Mouse (Mus musculus): Measurements from ENCODE around the gene Pkhd1. TPM values are rescaled to one million over a fixed set of nuclear protein-coding genes. Genes with fewer than 3 reads are reported as not detected.
"Not testable (repeated sequence)": the region's sequence is repeated elsewhere in the genome, so short reads cannot be mapped to it uniquely, and the experiment has no call there.

Pkhd1 gene
- polyA plus RNA-seq, 1 experiment from 2014 or later: not detected

GRCm38 (mm10) chr1:20478266-20478659, 139.6 kb downstream of the Pkhd1 start:
- Histone ChIP-seq H3K36me3 (no peaks in the 10 kb centered on the region), H3K4me3 (peak overlapping the region; percentile 62), H3K27me3 (ENCODE audit: low read depth, poor library complexity, severe bottlenecking) (peaks cover 20% of the 10 kb centered on the region), H3K27ac (replicated peaks) (peak overlapping the region; percentile 77; the same call in 1 of the 2 replicates), H3K4me1 (peaks cover 12% of the 10 kb centered on the region), H3K9me3 (replicated peaks) (no peaks in the 10 kb centered on the region)
- no peak for DNase-seq (ENCODE audit: low spot score)
- 30% methylated on average over 6 of the region's 6 CpGs for WGBS

GRCm38 (mm10) chr1:20477561-20478265, 140.2 kb downstream of the Pkhd1 start:
- 6% methylated on average over 25 of the region's 25 CpGs for WGBS
- H3K4me1 ChIP-seq: peaks cover 12% of the 10 kb centered on the region
- peak overlapping the region; percentile 77 for H3K27ac ChIP-seq (replicated peaks)
- H3K4me3 ChIP-seq: peak overlapping the region; percentile 62
- no peaks in the 10 kb centered on the region for H3K9me3 ChIP-seq (replicated peaks)
- DNase-seq (ENCODE audit: low spot score): peak; percentile 40
- peaks cover 20% of the 10 kb centered on the region for H3K27me3 ChIP-seq (ENCODE audit: low read depth, poor library complexity, severe bottlenecking)
- no peaks in the 10 kb centered on the region for H3K36me3 ChIP-seq

- 82% methylated on average over 11 of the region's 11 CpGs for WGBS
- no peaks in the 10 kb centered on the region for H3K4me1 ChIP-seq
- no peaks in the 10 kb centered on the region for H3K36me3 ChIP-seq
- no peak overlapping the region for H3K27ac ChIP-seq (replicated peaks)
- H3K4me3 ChIP-seq: no peak overlapping the region
- DNase-seq (ENCODE audit: low spot score): no peak
- H3K27me3 ChIP-seq (ENCODE audit: low read depth, poor library complexity, severe bottlenecking): no peaks in the 10 kb centered on the region
- no peaks in the 10 kb centered on the region for H3K9me3 ChIP-seq (replicated peaks)
Measured at GRCm38 (mm10) chr1:20470770-20471169, 147.1 kb downstream of the Pkhd1 start.

- Histone ChIP-seq H3K4me3 (no peak overlapping the region), H3K4me1 (no peaks in the 10 kb centered on the region), H3K27ac (replicated peaks) (no peak overlapping the region), H3K27me3 (ENCODE audit: low read depth, poor library complexity, severe bottlenecking) (no peaks in the 10 kb centered on the region), H3K9me3 (replicated peaks) (no peaks in the 10 kb centered on the region), H3K36me3 (no peaks in the 10 kb centered on the region)
- 93% methylated on average over 6 of the region's 6 CpGs for WGBS
- no peak for DNase-seq (ENCODE audit: low spot score)
Measured at GRCm38 (mm10) chr1:20470317-20470716, 147.5 kb downstream of the Pkhd1 start.

GRCm38 (mm10) chr1:20466481-20466880, 151.4 kb downstream of the Pkhd1 start:
- no peak for DNase-seq (ENCODE audit: low spot score)
- H3K4me3 ChIP-seq: no peak overlapping the region
- H3K27me3 ChIP-seq (ENCODE audit: low read depth, poor library complexity, severe bottlenecking): no peaks in the 10 kb centered on the region
- no peaks in the 10 kb centered on the region for H3K36me3 ChIP-seq
- no peaks in the 10 kb centered on the region for H3K9me3 ChIP-seq (replicated peaks)
- H3K27ac ChIP-seq (replicated peaks): no peak overlapping the region
- no peaks in the 10 kb centered on the region for H3K4me1 ChIP-seq
- 67% methylated on average over 4 of the region's 4 CpGs for WGBS

- DNase-seq (ENCODE audit: low spot score): no peak
- 82% methylated on average over 1 of the region's 1 CpGs for WGBS
- Histone ChIP-seq H3K4me1 (no peaks in the 10 kb centered on the region), H3K9me3 (replicated peaks) (no peaks in the 10 kb centered on the region), H3K27ac (replicated peaks) (no peak overlapping the region), H3K36me3 (no peaks in the 10 kb centered on the region), H3K27me3 (ENCODE audit: low read depth, poor library complexity, severe bottlenecking) (no peaks in the 10 kb centered on the region), H3K4me3 (no peak overlapping the region)
Measured at GRCm38 (mm10) chr1:20454621-20455020, 163.2 kb downstream of the Pkhd1 start.

GRCm38 (mm10) chr1:20450074-20450473, 167.8 kb downstream of the Pkhd1 start:
- Histone ChIP-seq H3K9me3 (replicated peaks) (no peaks in the 10 kb centered on the region), H3K4me3 (no peak overlapping the region), H3K27me3 (ENCODE audit: low read depth, poor library complexity, severe bottlenecking) (no peaks in the 10 kb centered on the region), H3K36me3 (no peaks in the 10 kb centered on the region), H3K27ac (replicated peaks) (no peak overlapping the region), H3K4me1 (no peaks in the 10 kb centered on the region)
- DNase-seq (ENCODE audit: low spot score): peak; percentile 58
- 24% methylated on average over 10 of the region's 10 CpGs for WGBS

- H3K27ac ChIP-seq (replicated peaks); DNase-seq (ENCODE audit: low spot score); H3K27me3 ChIP-seq (ENCODE audit: low read depth, poor library complexity, severe bottlenecking); H3K9me3 ChIP-seq (replicated peaks); H3K36me3 ChIP-seq; H3K4me3 ChIP-seq: not testable (repeated sequence)
- WGBS: 92% methylated on average over 16 of the region's 16 CpGs
- H3K4me1 ChIP-seq: peaks cover 12% of the 10 kb centered on the region
Measured at GRCm38 (mm10) chr1:20432026-20432425, 185.8 kb downstream of the Pkhd1 start.

- peaks cover 12% of the 10 kb centered on the region for H3K4me1 ChIP-seq
- no peaks in the 10 kb centered on the region for H3K9me3 ChIP-seq (replicated peaks)
- no peak overlapping the region for H3K4me3 ChIP-seq
- 82% methylated on average over 3 of the region's 3 CpGs for WGBS
- peaks cover 10% of the 10 kb centered on the region for H3K27me3 ChIP-seq (ENCODE audit: low read depth, poor library complexity, severe bottlenecking)
- H3K27ac ChIP-seq (replicated peaks): no peak overlapping the region
- no peaks in the 10 kb centered on the region for H3K36me3 ChIP-seq
- no peak for DNase-seq (ENCODE audit: low spot score)
Measured at GRCm38 (mm10) chr1:20429056-20429394, 188.8 kb downstream of the Pkhd1 start.

- H3K27me3 ChIP-seq (ENCODE audit: low read depth, poor library complexity, severe bottlenecking): peaks cover 10% of the 10 kb centered on the region
- H3K4me1 ChIP-seq: peaks cover 12% of the 10 kb centered on the region
- no peaks in the 10 kb centered on the region for H3K9me3 ChIP-seq (replicated peaks)
- no peak overlapping the region for H3K4me3 ChIP-seq
- no peak overlapping the region for H3K27ac ChIP-seq (replicated peaks)
- no peaks in the 10 kb centered on the region for H3K36me3 ChIP-seq
- 48% methylated on average over 12 of the region's 12 CpGs for WGBS
- peak; percentile 38 for DNase-seq (ENCODE audit: low spot score)
Measured at GRCm38 (mm10) chr1:20428370-20429055, 189.4 kb downstream of the Pkhd1 start.

GRCm38 (mm10) chr1:20409411-20409967, 208.4 kb downstream of the Pkhd1 start:
- 71% methylated on average over 5 of the region's 5 CpGs for WGBS
- H3K27ac ChIP-seq (replicated peaks): no peak overlapping the region
- H3K36me3 ChIP-seq: no peaks in the 10 kb centered on the region
- H3K4me1 ChIP-seq: peaks cover 6% of the 10 kb centered on the region
- no peak overlapping the region for H3K4me3 ChIP-seq
- no peaks in the 10 kb centered on the region for H3K27me3 ChIP-seq (ENCODE audit: low read depth, poor library complexity, severe bottlenecking)
- H3K9me3 ChIP-seq (replicated peaks): no peaks in the 10 kb centered on the region
- DNase-seq (ENCODE audit: low spot score): peak; percentile 18

- WGBS: 72% methylated on average over 4 of the region's 4 CpGs
- Histone ChIP-seq H3K36me3 (no peaks in the 10 kb centered on the region), H3K27ac (replicated peaks) (no peak overlapping the region)
Measured at GRCm38 (mm10) chr1:20398319-20398718, 219.5 kb downstream of the Pkhd1 start.

GRCm38 (mm10) chr1:20364437-20364836, 253.4 kb downstream of the Pkhd1 start:
- H3K4me1 ChIP-seq: no peaks in the 10 kb centered on the region
- H3K27ac ChIP-seq (replicated peaks): no peak overlapping the region
- DNase-seq (ENCODE audit: low spot score): no peak
- H3K27me3 ChIP-seq (ENCODE audit: low read depth, poor library complexity, severe bottlenecking): no peaks in the 10 kb centered on the region
- no peaks in the 10 kb centered on the region for H3K9me3 ChIP-seq (replicated peaks)
- 89% methylated on average over 1 of the region's 1 CpGs for WGBS
- no peaks in the 10 kb centered on the region for H3K36me3 ChIP-seq
- no peak overlapping the region for H3K4me3 ChIP-seq

More at GRCm38 (mm10) chr1:20398319-20398718, 219.5 kb downstream of the Pkhd1 start:
- no peaks in the 10 kb centered on the region for H3K4me1 ChIP-seq
- DNase-seq (ENCODE audit: low spot score): no peak
- no peaks in the 10 kb centered on the region for H3K27me3 ChIP-seq (ENCODE audit: low read depth, poor library complexity, severe bottlenecking)
- H3K9me3 ChIP-seq (replicated peaks): no peaks in the 10 kb centered on the region
- no peak overlapping the region for H3K4me3 ChIP-seq

All from midbrain, embryonic 10.5 days (tissue).